Mouse (Mus musculus): ENCODE data around the gene Mbnl2.

DNA sequence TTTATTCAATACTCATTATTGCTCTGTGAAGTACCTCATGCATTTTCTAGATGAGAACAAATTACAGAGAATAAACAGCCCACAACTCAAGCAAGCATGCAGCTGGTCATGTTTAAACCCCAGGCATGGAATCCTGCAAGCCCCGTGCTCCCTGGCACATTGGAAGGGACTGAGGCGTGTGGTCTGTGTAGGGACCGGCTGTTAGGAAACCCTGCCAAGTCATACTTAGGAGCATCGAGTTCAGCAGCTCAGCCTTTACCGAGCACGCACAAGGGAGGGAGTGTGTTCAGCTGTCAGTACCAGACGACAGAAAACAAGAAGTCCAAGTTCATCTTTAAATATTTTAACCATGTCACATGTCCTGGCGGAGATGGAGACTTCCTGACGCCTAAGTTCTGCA lies 141.4 kb downstream of the Mbnl2 start:
- TF ChIP-seq GATA1 (IDR thresholded peaks at IDR 0.05; ENCODE audit: borderline replicate concordance, low read length) (no peak), FLI1 (IDR thresholded peaks at IDR 0.05; ENCODE audit: low read length) (no peak)

Measured in megakaryocyte, embryonic 14.5 days (primary cell).